Mouse (Mus musculus) liver, adult 10 weeks (tissue): Measurements from ENCODE around the gene Gm32802. TPM values are rescaled to one million over a fixed set of nuclear protein-coding genes. Genes with fewer than 3 reads are reported as not detected.

Experiments
- polyA plus RNA-seq: library from polyadenylated mRNA; stranded (reverse); fragments of 350-450 nt; fragmentation: Illumina TruSeq; extraction: RNeasy Lipid Tissue Mini Kit (QIAGEN cat#74804); gene quantifications from one replicate; pipeline ENCODE4 v1.2.3, GENCODE M21; 2014; ENCODE audit warnings: low read depth, low replicate concordance

The Gm32802 gene
- not detected for polyA plus RNA-seq

GRCm38 (mm10) chr10:118258388-118258787 lies at the start of gene Gm32802:
TSS of gene Gm32802 (plus strand) at chr10:118258688.

GRCm38 (mm10) chr10:118240680-118241079 lies 17.8 kb upstream of the Gm32802 start, which contains the start of gene Gm32717:
TSS of gene Gm32717 (minus strand) at chr10:118240780.

GRCm38 (mm10) chr10:118294938-118295337 lies 36.5 kb downstream of the Gm32802 start, which contains the start of gene Iltifb:
TSS of gene Iltifb (minus strand) at chr10:118295038.

Other genes with a start within 250 kb of the Gm32802 start
- gene Mdm1, start 116.9 kb upstream of the Gm32802 start, polyA plus RNA-seq, result 1.1 TPM
- not detected for gene Il22, start 53.7 kb upstream of the Gm32802 start, polyA plus RNA-seq
- not detected for gene Gm32717, start 17.9 kb upstream of the Gm32802 start, polyA plus RNA-seq
- gene Iltifb, start 36.4 kb downstream of the Gm32802 start, polyA plus RNA-seq, result not detected
- gene Gm9040, start 68.3 kb downstream of the Gm32802 start, polyA plus RNA-seq, result not detected
- gene Gm9044, start 73.7 kb downstream of the Gm32802 start, polyA plus RNA-seq, result not detected
- gene Gm9045, start 79.1 kb downstream of the Gm32802 start, polyA plus RNA-seq, result not detected
- gene Gm9046, start 84.6 kb downstream of the Gm32802 start, polyA plus RNA-seq, result not detected
- gene Gm9048, start 90.0 kb downstream of the Gm32802 start, polyA plus RNA-seq, result not detected
- not detected for gene Gm9049, start 95.4 kb downstream of the Gm32802 start, polyA plus RNA-seq
- 0.34 TPM for gene Ifng, start 182.4 kb downstream of the Gm32802 start, polyA plus RNA-seq